Mouse (Mus musculus) lung, postnatal 25 days (tissue): ENCODE results near the gene Vmn1r42.
"Not testable (repeated sequence)": the region's sequence is repeated elsewhere in the genome, so short reads cannot be mapped to it uniquely, and the experiment has no call there.

Experiments used
- DNase-seq: peaks from one replicate; pipeline ENCODE4 v3.0.0; 2022; ENCODE audit warnings: low spot score

Gene Vmn1r42

DNA sequence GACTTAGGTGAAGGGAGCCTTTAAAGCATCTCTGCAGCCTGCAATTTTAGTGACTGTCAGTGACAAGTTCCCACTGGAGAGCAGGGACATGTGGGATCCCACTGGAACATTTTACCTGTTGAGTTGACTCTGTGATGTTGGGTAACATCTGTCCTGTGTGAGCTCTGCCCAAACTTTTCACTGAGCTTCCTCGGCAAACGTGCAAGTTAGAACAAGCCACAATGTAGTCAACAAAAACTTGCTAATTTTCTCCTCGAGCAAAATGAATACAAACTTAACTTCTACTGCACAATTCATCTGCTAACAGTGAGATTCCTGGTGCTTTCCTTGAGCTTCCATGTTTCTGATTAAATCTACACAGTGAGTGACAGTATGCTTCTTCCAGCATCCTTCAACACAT lies at the start of gene Vmn1r42, which contains the start of gene Vmn1r43:
Gene Vmn1r42, minus strand, starts transcription at position 101 of the 400 bp plus-strand sequence.
Gene Vmn1r43, minus strand, starts transcription at position 101 of the 400 bp plus-strand sequence.
- DNase-seq: not testable (repeated sequence)

DNA sequence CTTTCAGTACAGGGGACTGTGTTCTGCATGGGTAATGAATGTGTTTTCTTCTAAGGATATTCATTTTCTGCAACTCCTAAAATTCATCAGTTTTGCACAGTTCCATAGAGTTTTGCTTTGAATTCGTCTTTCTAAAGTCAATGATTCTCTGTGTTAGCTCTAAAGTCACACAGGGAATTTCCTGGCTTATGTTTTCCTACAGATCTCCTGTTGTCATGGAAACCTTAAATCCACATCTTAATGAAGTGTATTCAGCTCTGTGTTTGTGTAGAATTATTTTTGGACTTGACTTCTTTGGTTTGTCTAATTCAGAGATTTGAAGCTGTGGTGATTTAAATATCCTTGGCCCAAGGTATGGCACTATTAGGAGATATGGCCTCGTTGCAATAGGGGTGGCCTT lies 7.6 kb upstream of the Vmn1r42 start:
- DNase-seq: no peak

DNA sequence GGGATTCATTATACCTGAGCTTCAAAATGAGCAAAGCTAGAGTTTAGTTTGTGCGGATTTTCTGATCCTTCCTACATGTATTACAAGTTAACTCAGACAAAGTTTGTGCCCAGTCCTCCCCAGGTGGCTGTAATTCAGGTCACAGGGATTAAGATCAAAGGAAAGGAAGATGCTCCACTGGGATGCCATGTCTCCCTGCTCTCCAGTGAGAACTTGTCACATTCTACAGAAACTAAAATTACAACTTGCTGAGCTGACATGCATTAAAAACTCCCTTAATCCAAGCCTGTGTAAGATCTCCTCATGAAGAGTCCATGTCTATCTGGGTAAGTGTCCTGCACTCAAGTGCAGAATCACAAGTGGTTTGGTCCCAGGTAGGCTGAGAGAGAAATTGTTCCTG lies 7.1 kb upstream of the Vmn1r42 start, which contains the start of gene Vmn1r44:
Gene Vmn1r44, plus strand, starts transcription at position 301 of the 400 bp plus-strand sequence.
- DNase-seq: no peak

DNA sequence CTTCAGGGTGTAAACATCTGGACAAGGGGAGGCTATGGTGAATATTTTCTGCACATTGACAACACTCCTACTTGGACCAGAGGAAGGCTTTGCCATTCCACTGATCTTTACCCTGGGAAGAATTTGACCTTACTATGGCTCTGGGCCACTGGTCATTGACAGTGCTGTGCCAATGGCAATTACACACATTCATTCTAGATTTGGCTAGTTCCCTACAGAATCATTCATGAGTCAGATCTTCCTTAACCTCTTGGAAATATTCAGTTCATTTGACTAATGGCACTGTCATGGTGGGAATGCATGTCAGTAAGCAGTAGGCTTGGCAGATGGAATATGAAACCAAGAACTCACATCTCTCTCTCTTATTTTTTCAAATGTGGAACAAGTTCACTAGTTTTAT lies 4.7 kb upstream of the Vmn1r42 start:
- no peak for DNase-seq

DNA sequence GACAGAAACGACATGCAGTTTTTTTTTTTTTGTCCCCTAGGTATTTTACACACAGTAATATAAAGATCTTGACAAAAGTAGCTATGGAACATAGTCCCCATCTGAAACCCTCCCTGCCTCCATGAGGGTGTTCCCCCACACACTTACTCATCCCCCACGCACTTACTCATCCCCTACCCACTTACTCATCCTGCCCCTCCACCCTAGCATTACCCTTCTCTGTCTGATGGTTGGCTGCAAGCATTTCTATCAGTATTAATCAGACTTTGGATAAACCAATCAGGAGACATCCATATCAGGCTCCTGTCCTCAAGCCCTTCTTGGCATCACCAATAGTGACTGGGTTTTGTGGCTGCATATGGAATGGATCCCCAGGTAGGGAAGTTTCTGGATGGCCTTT lies 750 bp upstream of the Vmn1r42 start:
- DNase-seq: no peak

DNA sequence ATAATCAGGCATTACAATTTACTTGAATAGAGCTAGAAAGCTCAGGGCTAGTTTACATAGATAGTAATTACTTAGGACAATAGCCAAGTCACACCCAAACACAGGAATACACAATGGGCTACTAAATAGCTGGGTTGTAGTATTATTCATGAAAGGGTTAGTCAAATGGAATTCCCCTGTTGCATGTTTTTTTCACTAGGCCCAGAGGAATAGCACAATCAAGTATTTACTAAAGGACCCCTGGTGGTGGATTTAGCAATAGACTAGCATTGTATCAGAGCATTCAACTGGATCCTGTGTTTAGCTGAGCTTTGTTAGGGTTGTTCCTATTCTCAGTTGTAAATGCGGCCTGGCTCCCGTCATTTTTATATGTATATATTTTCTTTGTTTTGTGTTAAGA lies 8.2 kb downstream of the Vmn1r42 start:
- no peak for DNase-seq

DNA sequence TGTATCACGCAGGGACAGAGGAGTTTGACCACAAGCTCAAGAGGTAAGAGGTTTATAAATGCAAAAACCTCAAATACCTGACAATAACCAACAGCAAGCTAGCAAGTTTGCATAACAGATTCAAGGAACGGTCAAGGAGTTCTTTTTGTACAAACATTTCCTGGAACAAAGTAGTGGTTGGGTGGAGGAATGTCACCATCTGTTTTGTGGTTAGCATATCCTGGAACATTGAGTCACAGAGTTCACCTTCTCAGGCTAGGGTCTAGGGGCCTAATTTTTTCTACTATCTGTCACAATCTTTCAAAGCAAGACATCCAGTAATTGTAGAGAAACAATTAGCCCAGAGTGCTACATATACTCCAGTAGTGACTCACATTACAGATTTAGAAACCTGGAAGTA lies 8.9 kb downstream of the Vmn1r42 start:
- DNase-seq: no peak

DNA sequence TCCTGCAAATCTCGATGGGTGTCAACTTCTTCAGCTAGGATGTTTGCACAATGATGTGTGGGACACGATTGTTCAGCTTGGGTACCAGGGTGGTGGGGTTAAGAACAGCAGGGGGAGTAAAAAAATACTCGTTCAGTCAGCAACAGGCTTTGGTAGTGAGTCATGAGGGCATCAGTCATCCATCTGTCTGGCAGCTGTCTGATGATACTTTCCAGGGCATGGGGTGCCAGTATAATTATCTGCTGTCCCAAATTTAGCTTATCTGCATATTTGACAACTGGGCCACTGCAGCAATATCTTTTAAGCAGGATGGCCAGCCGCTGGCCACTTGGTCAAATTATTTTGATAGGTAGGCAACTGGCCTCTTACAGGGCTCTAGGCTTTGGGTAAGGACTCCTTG lies 12.4 kb downstream of the Vmn1r42 start:
- no peak for DNase-seq

DNA sequence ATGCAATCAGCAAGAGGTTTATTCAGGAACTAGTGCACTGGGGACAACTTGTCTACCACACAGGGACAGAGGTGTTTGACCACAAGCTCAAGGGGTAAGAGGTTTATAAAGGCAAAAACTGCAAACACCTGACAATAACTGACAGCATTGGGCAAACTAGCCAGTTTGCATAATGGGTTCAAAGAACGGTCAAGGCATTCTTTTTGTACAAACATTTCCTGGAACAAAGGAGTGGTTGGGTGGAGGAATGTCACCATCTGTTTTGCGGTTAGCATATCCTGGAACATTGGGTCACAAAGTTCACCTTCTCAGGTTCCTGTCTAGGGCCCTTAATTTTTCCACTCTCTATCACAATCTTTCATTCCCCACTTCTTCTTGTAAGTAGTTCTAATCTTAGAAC lies 16.4 kb downstream of the Vmn1r42 start:
- DNase-seq: peak; percentile 1

DNA sequence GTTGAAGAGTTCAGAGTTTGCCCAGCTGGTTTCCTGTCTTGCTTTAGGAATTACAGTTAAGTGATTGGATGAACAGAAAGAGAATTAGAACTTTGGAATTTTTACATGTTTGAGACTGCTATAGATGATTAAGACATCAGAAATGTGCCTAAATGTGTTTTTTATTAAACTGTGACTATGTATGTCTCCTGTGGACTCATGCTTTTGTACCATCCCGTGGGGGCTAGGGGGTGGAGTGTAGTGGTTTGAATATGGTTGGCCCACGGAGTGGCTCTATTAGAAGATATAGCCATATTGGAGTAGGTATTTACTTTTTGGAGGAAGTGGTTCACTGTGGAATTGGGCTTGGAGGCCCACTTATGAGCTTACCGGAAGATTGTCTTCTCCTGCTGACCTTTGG lies 18.7 kb downstream of the Vmn1r42 start:
- DNase-seq: no peak
